Mouse (Mus musculus): ENCODE measurements at regions not wholly inside any gene's neighbourhood (a gene's known extent, or its start where the extent isn't known, plus 50 kb on each side); places are given as distances from the start of the nearest gene placed in this dataset.

DNA sequence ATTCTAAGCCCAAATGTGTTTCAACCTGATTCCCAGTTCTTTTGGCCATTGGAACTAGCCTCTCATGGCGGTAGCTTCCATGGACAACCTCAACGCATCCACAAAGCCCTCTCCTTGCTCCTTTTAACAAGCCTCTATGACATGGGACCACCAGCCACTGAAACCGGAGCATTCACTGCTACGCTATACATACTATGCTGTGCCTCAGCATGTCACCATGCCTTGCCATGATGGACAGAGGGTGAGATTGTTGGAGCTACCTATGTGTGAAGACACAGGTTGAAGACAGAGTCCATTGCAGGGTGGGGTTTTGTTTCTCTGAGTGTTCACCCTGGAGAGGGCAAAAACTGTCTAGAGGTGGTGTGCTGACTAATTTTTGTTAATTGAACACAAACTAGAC, 258.7 kb upstream of the Rnaseh2b start:
- H3K4me3 ChIP-seq (replicated peaks in 1 of 3; ENCODE audit: low read depth in 2 of 3, low read length in 2 of 3, poor library complexity in 1 of 3), result no peak overlapping the region
- H3K79me2 ChIP-seq (replicated peaks; ENCODE audit: control insufficient read depth, extremely low read depth, insufficient read depth, poor library complexity, severe bottlenecking), result no peaks in the 10 kb centered on the region
- no peak for TF ChIP-seq POLR2A (IDR thresholded peaks at IDR 0.05; ENCODE audit: low read depth, low read length)
- TF ChIP-seq BHLHE40 (IDR thresholded peaks at IDR 0.05; ENCODE audit: low read depth, low read length), result no peak
- no peak for TF ChIP-seq RAD21 (IDR thresholded peaks at IDR 0.05; ENCODE audit: low read depth, low read length)
- TF ChIP-seq MAX (IDR thresholded peaks at IDR 0.05; ENCODE audit: low read length), result no peak
- no peak for TF ChIP-seq CTCF (conservative IDR thresholded peaks at IDR 0.05 in 1 of 2, IDR thresholded peaks at IDR 0.05 in 1 of 2; ENCODE audit: low read depth in 2 of 2, low read length in 2 of 2)
- TF ChIP-seq UBTF (IDR thresholded peaks at IDR 0.05; ENCODE audit: low read depth, low read length), result no peak
- TF ChIP-seq SMC3 (IDR thresholded peaks at IDR 0.05; ENCODE audit: low read depth, low read length), result no peak
- no peak for TF ChIP-seq MYC (IDR thresholded peaks at IDR 0.05; ENCODE audit: low read depth, low read length)
- no peak for TF ChIP-seq TBP (conservative IDR thresholded peaks at IDR 0.05; ENCODE audit: low read depth, low read length)
- no peak for TF ChIP-seq IRF4 (IDR thresholded peaks at IDR 0.05; ENCODE audit: low read depth, low read length)
- no peak for TF ChIP-seq ZMIZ1 (IDR thresholded peaks at IDR 0.05; ENCODE audit: low read depth, low read length)
- no peak for TF ChIP-seq SIN3A (IDR thresholded peaks at IDR 0.05; ENCODE audit: low read length)
- no peak for TF ChIP-seq JUN (IDR thresholded peaks at IDR 0.05; ENCODE audit: insufficient read depth, low read depth, low read length)
- H3K4me1 ChIP-seq (ENCODE audit: control insufficient read depth in 1 of 2, insufficient read depth in 2 of 2), result peaks cover 3 to 6% of the 10 kb centered on the region in 2 experiments; a peak in 1 of 4 replicates
- in situ Hi-C loops (cut with MboI; ENCODE audit: low pct_ligation_motif_present, low pct_unique_long_range_greater_than_20kb, low sequenced_read_pairs), result loop anchor here (25.0 kb wide), 1 partner anchor 471 kb away; the partner anchor contains the start of gene Spryd7
- no peak overlapping the region for H3K4me2 ChIP-seq (ENCODE audit: insufficient read depth, low read depth, poor library complexity, severe bottlenecking)
- no peak for DNase-seq (ENCODE audit: extremely low read depth)
- no peaks in the 10 kb centered on the region for H3K27me3 ChIP-seq (replicated peaks)
- H3K9ac ChIP-seq (ENCODE audit: insufficient read depth, low read depth), result no peak overlapping the region
- no peaks in the 10 kb centered on the region for H3K9me3 ChIP-seq (replicated peaks; ENCODE audit: low read length)
- dilution Hi-C loops (cut with MboI; ENCODE audit: extremely low pct_ligation_motif_present, extremely low pct_unique_long_range_greater_than_20kb, low sequenced_read_pairs), result no loop called here
- H3K27ac ChIP-seq (ENCODE audit: insufficient read depth, low read depth), result no peak overlapping the region
- no peaks in the 10 kb centered on the region for H3K36me3 ChIP-seq (replicated peaks in 1 of 2; ENCODE audit: control insufficient read depth in 1 of 2, insufficient read depth in 1 of 2, low read length in 1 of 2)

DNA sequence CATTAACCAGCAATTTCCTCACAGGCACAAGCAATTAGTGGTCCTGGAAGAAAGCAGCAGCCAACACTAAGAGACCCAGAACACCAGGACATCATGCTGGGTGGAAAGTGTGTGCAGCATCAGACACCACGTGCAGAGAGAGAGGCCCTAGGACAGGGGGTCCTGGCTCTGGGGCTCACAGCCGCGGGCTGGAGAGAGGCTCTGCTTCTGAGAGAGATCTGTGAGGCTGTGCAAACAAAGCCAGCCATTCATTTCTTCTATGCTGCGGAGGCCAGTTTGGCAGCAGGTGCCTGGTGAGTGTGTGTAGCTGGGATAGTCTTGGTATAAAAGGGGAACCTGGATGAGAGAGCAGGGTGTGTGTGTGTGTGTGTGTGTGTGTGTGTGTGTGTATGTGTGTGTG, 257.7 kb upstream of the Rnaseh2b start:
- no peaks in the 10 kb centered on the region for H3K27me3 ChIP-seq (replicated peaks)
- in situ Hi-C loops (cut with MboI; ENCODE audit: low pct_ligation_motif_present, low pct_unique_long_range_greater_than_20kb, low sequenced_read_pairs) (loop anchor here (25.0 kb wide), 1 partner anchor 472 kb away; the partner anchor contains the start of gene Spryd7), dilution Hi-C loops (cut with MboI; ENCODE audit: extremely low pct_ligation_motif_present, extremely low pct_unique_long_range_greater_than_20kb, low sequenced_read_pairs) (no loop called here)
- no peaks in the 10 kb centered on the region for H3K79me2 ChIP-seq (replicated peaks; ENCODE audit: control insufficient read depth, extremely low read depth, insufficient read depth, poor library complexity, severe bottlenecking)
- H3K4me2 ChIP-seq (ENCODE audit: insufficient read depth, low read depth, poor library complexity, severe bottlenecking), result no peak overlapping the region
- no peak for DNase-seq (ENCODE audit: extremely low read depth)
- TF ChIP-seq KAT2A (IDR thresholded peaks at IDR 0.05; ENCODE audit: insufficient replicate concordance, low read length) (no peak), MAZ (IDR thresholded peaks at IDR 0.05; ENCODE audit: low read depth, low read length) (no peak), RAD21 (IDR thresholded peaks at IDR 0.05; ENCODE audit: low read depth, low read length) (no peak), MAX (IDR thresholded peaks at IDR 0.05; ENCODE audit: low read length) (no peak), PAX5 (IDR thresholded peaks at IDR 0.05; ENCODE audit: low read length) (no peak), ELF1 (IDR thresholded peaks at IDR 0.05; ENCODE audit: low read depth, low read length) (no peak), ETS1 (conservative IDR thresholded peaks at IDR 0.05; ENCODE audit: low read depth, low read length) (no peak), ZC3H11A (IDR thresholded peaks at IDR 0.05; ENCODE audit: low read depth, low read length) (no peak), IRF4 (IDR thresholded peaks at IDR 0.05; ENCODE audit: low read depth, low read length) (no peak), POLR2A (IDR thresholded peaks at IDR 0.05; ENCODE audit: low read depth, low read length) (no peak), BHLHE40 (IDR thresholded peaks at IDR 0.05; ENCODE audit: low read depth, low read length) (no peak), E2F4 (IDR thresholded peaks at IDR 0.05; ENCODE audit: insufficient replicate concordance, low read depth, low read length) (no peak), CHD1 (IDR thresholded peaks at IDR 0.05; ENCODE audit: low read depth, low read length) (no peak), CTCF (conservative IDR thresholded peaks at IDR 0.05 in 1 of 2, IDR thresholded peaks at IDR 0.05 in 1 of 2; ENCODE audit: low read depth in 2 of 2, low read length in 2 of 2) (no peak), USF1 (IDR thresholded peaks at IDR 0.05; ENCODE audit: low read depth, low read length) (no peak)
- H3K4me3 ChIP-seq (replicated peaks in 1 of 3; ENCODE audit: low read depth in 2 of 3, low read length in 2 of 3, poor library complexity in 1 of 3), result no peak overlapping the region
- H3K27ac ChIP-seq (ENCODE audit: insufficient read depth, low read depth), result no peak overlapping the region
- no peak overlapping the region for H3K9ac ChIP-seq (ENCODE audit: insufficient read depth, low read depth)
- H3K9me3 ChIP-seq (replicated peaks; ENCODE audit: low read length), result no peaks in the 10 kb centered on the region
- H3K36me3 ChIP-seq (replicated peaks in 1 of 2; ENCODE audit: control insufficient read depth in 1 of 2, insufficient read depth in 1 of 2, low read length in 1 of 2), result no peaks in the 10 kb centered on the region
- H3K4me1 ChIP-seq (ENCODE audit: control insufficient read depth in 1 of 2, insufficient read depth in 2 of 2), result peaks cover 3 to 6% of the 10 kb centered on the region in 2 experiments; a peak in 1 of 4 replicates

Measured in CH12.LX (cell line).